Mouse (Mus musculus) natural killer cell, adult 2 months (primary cell): ENCODE data around the gene Ispd.
A peak's percentile ranks its signal among the peaks of the same experiment; 100 is the strongest.
"Not testable (repeated sequence)": the region's sequence is repeated elsewhere in the genome, so short reads cannot be mapped to it uniquely, and the experiment has no call there.

Experiments used
- DNase-seq, 2 experiments: peaks; one replicate each; pipeline ENCODE4 v3.0.0; 2022; ENCODE audit warnings: low spot score in 2 of 2

Ispd gene

GRCm38 (mm10) chr12:36381441-36382340 lies at the start of gene Ispd, which contains the start of gene D630036H23Rik:
Gene Ispd, plus strand, starts transcription at chr12:36381450.
Gene D630036H23Rik, minus strand, starts transcription at chr12:36382181.
- DNase-seq, result peak; percentile 43 to 61

- no peak for DNase-seq
Measured at GRCm38 (mm10) chr12:36332676-36333075, 48.6 kb upstream of the Ispd start.

GRCm38 (mm10) chr12:36333837-36334281 lies 47.4 kb upstream of the Ispd start:
- no peak for DNase-seq

- no peak for DNase-seq
Measured at GRCm38 (mm10) chr12:36344131-36344530, 37.1 kb upstream of the Ispd start.

GRCm38 (mm10) chr12:36360064-36360463 lies 21.2 kb upstream of the Ispd start:
- no peak for DNase-seq

GRCm38 (mm10) chr12:36360693-36361092 lies 20.6 kb upstream of the Ispd start:
- no peak for DNase-seq

GRCm38 (mm10) chr12:36364013-36364412 lies 17.2 kb upstream of the Ispd start:
- no peak for DNase-seq

- no peak for DNase-seq
Measured at GRCm38 (mm10) chr12:36373237-36373998, 7.8 kb upstream of the Ispd start.

- DNase-seq, result not testable (repeated sequence)
Measured at GRCm38 (mm10) chr12:36376391-36376790, 4.9 kb upstream of the Ispd start.

- DNase-seq, result no peak
Measured at GRCm38 (mm10) chr12:36380254-36380653, 996 bp upstream of the Ispd start.

GRCm38 (mm10) chr12:36380806-36381205 lies 444 bp upstream of the Ispd start:
- no peak for DNase-seq

GRCm38 (mm10) chr12:36385386-36385785 lies 4.1 kb downstream of the Ispd start:
- DNase-seq, result no peak

- no peak for DNase-seq
Measured at GRCm38 (mm10) chr12:36386991-36387390, 5.7 kb downstream of the Ispd start.

- DNase-seq, result no peak
Measured at GRCm38 (mm10) chr12:36395115-36395514, 13.9 kb downstream of the Ispd start.

- no peak for DNase-seq
Measured at GRCm38 (mm10) chr12:36423677-36424076, 42.4 kb downstream of the Ispd start.

GRCm38 (mm10) chr12:36425258-36425657 lies 44.0 kb downstream of the Ispd start:
- DNase-seq, result no peak

- no peak for DNase-seq
Measured at GRCm38 (mm10) chr12:36426163-36427045, 45.2 kb downstream of the Ispd start.

GRCm38 (mm10) chr12:36436956-36437355 lies 55.7 kb downstream of the Ispd start:
- DNase-seq, result no peak

GRCm38 (mm10) chr12:36439396-36439795 lies 58.1 kb downstream of the Ispd start:
- no peak for DNase-seq

- DNase-seq, result no peak
Measured at GRCm38 (mm10) chr12:36456002-36456401, 74.8 kb downstream of the Ispd start.

GRCm38 (mm10) chr12:36457726-36458125 lies 76.5 kb downstream of the Ispd start:
- DNase-seq, result no peak
